Mouse (Mus musculus) forebrain, embryonic 15.5 days (tissue): Measurements from ENCODE around the gene Fam187b. TPM values are rescaled to one million over a fixed set of nuclear protein-coding genes. Genes with fewer than 3 reads are reported as not detected.

Experiments
- ATAC-seq: fragments of 200-750 bp; cut with Nextera tagmentation; replicated peaks from 2 replicates; pipeline ENCODE4 v1.8.0; 2017; ENCODE audit warnings: mild to moderate bottlenecking, moderate TSS enrichment, moderate library complexity
- H3K27ac ChIP-seq: fragments of 300-500 bp; sonication (generic); replicated peaks from 2 replicates; pipeline ENCODE4 v1.5.1; 2015; ENCODE audit warnings: mild to moderate bottlenecking, inconsistent platforms
- H3K27me3 ChIP-seq: fragments of 300-500 bp; sonication (generic); 2 replicates; pipeline ENCODE4 v1.6.1; 2015; ENCODE audit warnings: inconsistent platforms
- H3K36me3 ChIP-seq: fragments of 300-500 bp; sonication (generic); 2 replicates; pipeline ENCODE4 v1.6.1; 2015; ENCODE audit warnings: mild to moderate bottlenecking, inconsistent platforms
- H3K4me1 ChIP-seq: fragments of 300-500 bp; sonication (generic); 2 replicates; pipeline ENCODE4 v1.6.1; 2015; ENCODE audit warnings: inconsistent platforms
- H3K4me2 ChIP-seq: fragments of 300-500 bp; sonication (generic); replicated peaks from 2 replicates; pipeline ENCODE4 v1.6.1; 2015; ENCODE audit warnings: mild to moderate bottlenecking, inconsistent platforms
- H3K4me3 ChIP-seq: fragments of 300-500 bp; sonication (generic); 2 replicates; pipeline ENCODE4 v1.5.1; 2015; ENCODE audit warnings: mild to moderate bottlenecking, inconsistent platforms
- H3K9ac ChIP-seq: fragments of 300-500 bp; sonication (generic); replicated peaks from 2 replicates; pipeline ENCODE4 v1.6.1; 2015; ENCODE audit warnings: mild to moderate bottlenecking, inconsistent platforms
- H3K9me3 ChIP-seq: fragments of 300-500 bp; sonication (generic); 2 replicates; pipeline ENCODE4 v1.6.1; 2016; ENCODE audit warnings: inconsistent platforms
- WGBS: fragments of 180-500 bp; shearing (Covaris S2); methylation state at CpG from one replicate; pipeline ENCODE4 v1.1.7; 2015; ENCODE audit warnings: mixed read lengths; 5-methylcytosine and 5-hydroxymethylcytosine counted together
- polyA plus RNA-seq: library from polyadenylated mRNA; unstranded; fragments of >200 nt; fragmentation: Nextera tagmentation; extraction: Ambion mirVana; gene quantifications from 2 replicates; pipeline ENCODE4 v1.2.1, GENCODE M21; 2015

Fam187b gene
- polyA plus RNA-seq, 1 experiment from 2014 or later = 0.62 TPM

GRCm38 (mm10) chr7:30988519-30989162 is 15.1 kb downstream of the Fam187b start:
- H3K36me3 ChIP-seq = no peaks in the 10 kb centered on the region
- no peaks in the 10 kb centered on the region for H3K4me1 ChIP-seq
- no peak overlapping the region for H3K27ac ChIP-seq
- H3K9ac ChIP-seq = no peak overlapping the region
- no peak overlapping the region for H3K4me3 ChIP-seq
- no peak overlapping the region for H3K4me2 ChIP-seq
- WGBS = 93% methylated on average over 4 of the region's 4 CpGs
- H3K27me3 ChIP-seq = no peaks in the 10 kb centered on the region
- ATAC-seq = no peak
- no peaks in the 10 kb centered on the region for H3K9me3 ChIP-seq

DNA sequence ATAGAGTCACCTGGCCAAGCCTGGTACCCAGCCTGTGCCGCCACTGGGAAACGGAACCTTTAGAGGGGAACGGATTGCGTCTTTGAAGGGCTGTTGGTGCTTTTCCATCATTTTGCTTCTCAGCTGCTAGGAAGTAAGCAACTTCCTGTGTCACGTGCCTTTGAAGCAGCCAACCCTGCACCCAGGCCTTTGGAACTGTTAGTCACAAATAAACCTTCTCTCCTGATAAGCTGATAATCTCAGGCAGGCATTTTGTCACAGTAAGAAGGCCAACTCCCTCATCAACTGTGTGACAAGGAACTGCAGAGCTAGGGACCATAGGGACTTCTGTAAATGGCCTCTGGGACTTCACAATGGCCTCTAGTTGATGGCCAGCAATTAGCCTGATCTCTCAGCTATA is 18.6 kb downstream of the Fam187b start:
- H3K27me3 ChIP-seq = no peaks in the 10 kb centered on the region
- ATAC-seq = no peak
- 86% methylated on average over 5 of the region's 5 CpGs for WGBS

DNA sequence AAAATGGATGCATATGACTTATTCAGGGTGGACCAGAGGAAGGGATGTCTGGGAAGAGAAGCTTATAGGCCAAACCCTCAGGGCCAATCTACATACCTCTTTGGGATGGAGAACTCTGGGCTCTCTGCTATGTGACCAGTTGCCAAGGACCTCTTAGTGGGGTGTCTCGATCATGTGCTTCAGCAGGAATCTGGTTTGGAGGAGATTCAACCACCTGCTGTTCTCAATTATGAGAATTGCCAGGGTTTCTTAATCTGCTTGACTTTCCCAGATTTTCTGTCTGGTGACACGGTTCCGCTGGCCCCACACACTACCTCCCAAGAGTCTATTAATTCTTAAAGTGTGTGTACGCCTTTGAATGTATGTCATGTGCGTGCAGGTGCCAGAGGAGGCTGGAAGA is 20.4 kb downstream of the Fam187b start:
- H3K4me1 ChIP-seq = no peaks in the 10 kb centered on the region
- 76% methylated on average over 5 of the region's 5 CpGs for WGBS
- ATAC-seq = no peak

More for the DNA sequence above, 18.6 kb downstream of the Fam187b start:
- Histone ChIP-seq H3K36me3 (no peaks in the 10 kb centered on the region), H3K4me2 (no peak overlapping the region), H3K9me3 (no peaks in the 10 kb centered on the region), H3K9ac (no peak overlapping the region), H3K27ac (no peak overlapping the region), H3K4me1 (no peaks in the 10 kb centered on the region), H3K4me3 (no peak overlapping the region)

GRCm38 (mm10) chr7:30996491-30996890 is 22.9 kb downstream of the Fam187b start:
- 95% methylated on average over 2 of the region's 2 CpGs for WGBS
- Histone ChIP-seq H3K27me3 (no peaks in the 10 kb centered on the region), H3K9ac (no peak overlapping the region), H3K4me2 (no peak overlapping the region), H3K9me3 (no peaks in the 10 kb centered on the region), H3K27ac (no peak overlapping the region), H3K4me3 (no peak overlapping the region), H3K4me1 (no peaks in the 10 kb centered on the region), H3K36me3 (no peaks in the 10 kb centered on the region)
- ATAC-seq = no peak

More for the DNA sequence above, 20.4 kb downstream of the Fam187b start:
- Histone ChIP-seq H3K9ac (no peak overlapping the region), H3K4me3 (no peak overlapping the region), H3K9me3 (no peaks in the 10 kb centered on the region), H3K36me3 (no peaks in the 10 kb centered on the region), H3K27ac (no peak overlapping the region), H3K4me2 (no peak overlapping the region), H3K27me3 (no peaks in the 10 kb centered on the region)

DNA sequence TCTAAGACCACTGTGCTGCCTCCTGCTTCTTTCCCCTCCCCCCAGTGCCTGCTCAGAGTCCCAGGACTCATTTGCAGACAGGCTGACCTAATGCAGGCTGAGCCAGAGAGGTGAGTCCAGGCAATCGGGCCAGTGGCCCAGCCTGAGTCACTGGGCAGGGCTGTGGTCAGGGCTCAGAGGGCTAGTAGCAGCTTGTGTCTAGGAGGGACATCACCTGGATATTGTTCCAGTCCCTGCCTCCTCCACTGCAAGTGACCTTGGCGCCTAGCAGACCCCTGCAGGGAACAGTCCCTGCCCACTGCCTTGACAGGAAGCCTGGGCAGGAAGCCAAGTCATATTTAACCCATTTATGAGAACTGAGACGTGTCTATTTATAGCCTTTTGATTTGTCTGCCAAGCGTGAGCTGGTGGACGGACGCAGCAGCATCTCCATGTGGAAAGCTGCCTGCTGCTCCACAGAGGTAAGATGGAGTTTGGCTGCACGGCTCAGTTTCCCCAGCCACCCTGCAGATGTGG is 27.0 kb downstream of the Fam187b start:
- Histone ChIP-seq H3K9me3 (no peaks in the 10 kb centered on the region), H3K4me3 (no peak overlapping the region), H3K4me1 (no peaks in the 10 kb centered on the region), H3K9ac (no peak overlapping the region), H3K4me2 (no peak overlapping the region), H3K27me3 (no peaks in the 10 kb centered on the region), H3K27ac (no peak overlapping the region), H3K36me3 (no peaks in the 10 kb centered on the region)
- ATAC-seq = no peak
- WGBS = 41% methylated on average over 7 of the region's 7 CpGs

- H3K4me2 ChIP-seq = no peak overlapping the region
- WGBS = 80% methylated on average over 8 of the region's 8 CpGs
- ATAC-seq = no peak
These were observed 29.1 kb downstream of the Fam187b start for GRCm38 (mm10) chr7:31002650-31003049.

GRCm38 (mm10) chr7:31007775-31008174 is 34.2 kb downstream of the Fam187b start:
- 81% methylated on average over 1 of the region's 1 CpGs for WGBS
- H3K4me1 ChIP-seq = no peaks in the 10 kb centered on the region
- ATAC-seq = no peak

More at GRCm38 (mm10) chr7:31002650-31003049, 29.1 kb downstream of the Fam187b start:
- no peaks in the 10 kb centered on the region for H3K27me3 ChIP-seq
- no peaks in the 10 kb centered on the region for H3K4me1 ChIP-seq
- no peak overlapping the region for H3K4me3 ChIP-seq
- no peaks in the 10 kb centered on the region for H3K9me3 ChIP-seq
- H3K36me3 ChIP-seq = no peaks in the 10 kb centered on the region
- no peak overlapping the region for H3K27ac ChIP-seq
- no peak overlapping the region for H3K9ac ChIP-seq

DNA sequence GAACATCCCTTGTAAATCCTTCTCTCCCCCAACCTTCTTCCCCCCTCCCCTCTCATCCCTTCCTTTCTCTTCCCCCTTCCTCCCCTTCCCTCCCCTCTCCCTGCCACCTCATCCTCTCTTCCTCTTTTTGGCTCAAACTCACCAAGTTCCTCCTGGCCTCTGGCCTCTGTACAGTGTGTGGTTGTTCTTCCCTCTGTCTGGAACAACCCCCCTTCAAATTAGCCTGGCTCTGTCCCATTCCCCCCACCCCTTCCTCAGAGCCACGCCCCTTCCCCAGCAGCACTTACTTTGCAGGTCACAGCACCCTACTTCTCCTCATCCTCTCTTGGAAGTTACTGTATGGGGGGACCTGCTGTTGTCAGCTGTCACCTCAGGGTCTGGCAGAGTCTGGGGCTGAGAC is 34.6 kb downstream of the Fam187b start:
- no peak overlapping the region for H3K4me2 ChIP-seq
- no peak for ATAC-seq
- H3K36me3 ChIP-seq = no peaks in the 10 kb centered on the region
- no peaks in the 10 kb centered on the region for H3K27me3 ChIP-seq
- H3K9me3 ChIP-seq = no peaks in the 10 kb centered on the region
- H3K9ac ChIP-seq = no peak overlapping the region
- no peak overlapping the region for H3K4me3 ChIP-seq
- H3K27ac ChIP-seq = no peak overlapping the region
- 79% methylated on average over 1 of the region's 1 CpGs for WGBS
- no peaks in the 10 kb centered on the region for H3K4me1 ChIP-seq

More at GRCm38 (mm10) chr7:31007775-31008174, 34.2 kb downstream of the Fam187b start:
- Histone ChIP-seq H3K36me3 (no peaks in the 10 kb centered on the region), H3K27ac (no peak overlapping the region), H3K4me3 (no peak overlapping the region), H3K4me2 (no peak overlapping the region), H3K9me3 (no peaks in the 10 kb centered on the region), H3K9ac (no peak overlapping the region), H3K27me3 (no peaks in the 10 kb centered on the region)

DNA sequence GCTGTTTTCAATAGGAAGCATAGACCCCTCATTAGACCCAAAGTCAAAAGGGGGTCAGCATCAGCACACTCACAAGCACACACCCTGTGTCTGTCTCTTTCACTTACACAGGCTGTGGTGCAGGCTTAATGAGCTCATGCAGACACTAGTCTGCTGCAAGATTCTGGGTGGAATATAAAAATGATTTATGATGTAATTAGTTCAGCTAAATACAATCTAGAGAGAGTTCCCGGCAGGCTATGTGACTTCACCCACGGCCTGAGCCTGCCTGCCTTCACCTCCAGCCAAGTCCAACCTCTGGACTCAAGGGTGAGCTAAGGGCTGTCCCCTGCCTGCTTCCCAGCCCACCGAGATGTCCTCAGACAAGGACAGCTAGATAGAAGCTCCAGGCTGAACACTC is 35.3 kb downstream of the Fam187b start:
- Histone ChIP-seq H3K27ac (no peak overlapping the region), H3K4me3 (no peak overlapping the region), H3K4me1 (no peaks in the 10 kb centered on the region), H3K4me2 (no peak overlapping the region), H3K36me3 (no peaks in the 10 kb centered on the region), H3K9ac (no peak overlapping the region), H3K9me3 (no peaks in the 10 kb centered on the region), H3K27me3 (no peaks in the 10 kb centered on the region)
- no peak for ATAC-seq
- 86% methylated on average over 3 of the region's 3 CpGs for WGBS

- WGBS = 85% methylated on average over 5 of the region's 5 CpGs
- no peak overlapping the region for H3K4me3 ChIP-seq
These were observed 39.4 kb downstream of the Fam187b start for GRCm38 (mm10) chr7:31012971-31013370.

GRCm38 (mm10) chr7:31017104-31017901 is 43.7 kb downstream of the Fam187b start:
- peaks cover 8% of the 10 kb centered on the region; the same call in 1 of the 2 replicates for H3K4me1 ChIP-seq
- no peak; the same call in 1 of the 2 replicates for ATAC-seq
- H3K36me3 ChIP-seq = no peaks in the 10 kb centered on the region
- H3K4me2 ChIP-seq = no peak overlapping the region
- no peak overlapping the region for H3K27ac ChIP-seq
- H3K27me3 ChIP-seq = no peaks in the 10 kb centered on the region
- H3K9ac ChIP-seq = no peak overlapping the region
- no peak overlapping the region for H3K4me3 ChIP-seq
- H3K9me3 ChIP-seq = no peaks in the 10 kb centered on the region
- 48% methylated on average over 10 of the region's 10 CpGs for WGBS

More at GRCm38 (mm10) chr7:31012971-31013370, 39.4 kb downstream of the Fam187b start:
- Histone ChIP-seq H3K36me3 (no peaks in the 10 kb centered on the region), H3K9me3 (no peaks in the 10 kb centered on the region), H3K4me2 (no peak overlapping the region), H3K9ac (no peak overlapping the region), H3K4me1 (peaks cover 8% of the 10 kb centered on the region; the same call in 1 of the 2 replicates), H3K27me3 (no peaks in the 10 kb centered on the region), H3K27ac (no peak overlapping the region)
- no peak for ATAC-seq

DNA sequence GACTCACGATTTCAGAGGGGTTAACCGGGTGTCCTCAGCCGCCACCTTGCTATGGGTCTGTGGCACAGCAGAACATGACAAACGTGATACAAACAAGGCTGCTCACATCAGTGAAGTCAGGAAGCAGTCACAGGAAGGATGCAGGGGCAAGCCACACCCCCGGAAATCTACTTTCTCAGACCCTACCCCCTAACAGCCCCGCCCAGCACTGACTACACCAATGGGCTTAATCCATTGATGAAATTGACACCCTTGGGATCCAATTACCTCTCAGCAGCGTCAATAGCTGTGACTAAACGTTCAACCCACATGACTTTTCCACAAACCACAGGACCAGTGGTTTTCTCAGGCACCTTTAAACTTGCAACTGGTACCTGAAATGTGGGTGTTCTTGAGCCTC is 55.0 kb downstream of the Fam187b start:
- Histone ChIP-seq H3K36me3 (no peaks in the 10 kb centered on the region), H3K4me1 (no peaks in the 10 kb centered on the region), H3K27me3 (no peaks in the 10 kb centered on the region), H3K9me3 (no peaks in the 10 kb centered on the region), H3K4me3 (no peak overlapping the region), H3K27ac (no peak overlapping the region), H3K9ac (no peak overlapping the region), H3K4me2 (no peak overlapping the region)
- ATAC-seq = no peak
- WGBS = 76% methylated on average over 8 of the region's 8 CpGs
